Mouse (Mus musculus): Measurements from ENCODE around the gene Upp1. TPM values are rescaled to one million over a fixed set of nuclear protein-coding genes. Genes with fewer than 3 reads are reported as not detected.

Gene Upp1
- not detected for total RNA-seq (2023)

DNA sequence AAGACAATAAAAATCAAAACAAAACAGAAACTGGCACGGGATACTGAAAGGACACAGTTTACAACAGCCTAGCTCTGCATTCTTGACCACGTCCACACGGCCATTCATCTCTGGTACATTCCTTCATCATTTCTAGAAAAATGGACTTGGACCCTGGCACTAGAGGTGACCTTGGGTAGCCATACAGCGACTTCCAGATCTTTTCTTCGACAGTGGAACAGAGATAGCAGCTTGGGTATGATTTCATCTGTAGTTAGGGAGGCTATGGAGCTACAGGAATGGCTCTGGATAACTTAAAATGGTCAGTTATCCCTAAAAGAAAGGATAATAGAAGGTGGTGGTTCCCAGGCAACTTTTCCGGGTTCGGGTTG is at the start of gene Upp1:
Upp1 (plus strand) TSS at position 54 of the 371 bp plus-strand sequence.

Other genes starting within 250 kb of the Upp1 start
- 0.06 TPM for gene Pkd1l1, start 144.8 kb upstream of the Upp1 start, total RNA-seq (2023)
- 11.1 TPM for gene Hus1, start 106.9 kb upstream of the Upp1 start, total RNA-seq (2023)
- gene Gm11992, start 69.5 kb upstream of the Upp1 start, total RNA-seq (2023): not detected
- gene Sun3, start 69.1 kb upstream of the Upp1 start, total RNA-seq (2023): not detected
- 0.06 TPM for gene Abca13, start 73.8 kb downstream of the Upp1 start, total RNA-seq (2023)

Data from CD4-positive naive resting alpha-beta T cell, adult 76 days (primary cell).